ENCODE assay signal across 8 mouse cellular contexts in genomic region chr4:139193176-139194093, GRCm38 (mm10). TPM values are rescaled to one million over a fixed set of nuclear protein-coding genes. Genes with fewer than 3 reads are reported as not detected.
DNase-seq lines count a peak whose midpoint lies in the region; ATAC-seq and TF ChIP-seq lines count a peak whose summit lies in the region.

No protein-coding gene starts in this region.

- TF ChIP-seq CTCF in ES-Bruce4 (IDR thresholded peaks at IDR 0.05; ENCODE audit: low read depth, low read length) = no peak
- TF ChIP-seq CTCF in embryonic fibroblast, embryonic 13.5 days (IDR thresholded peaks at IDR 0.05; ENCODE audit: borderline replicate concordance, insufficient read depth, low read length) = no peak
- no peak for TF ChIP-seq CTCF in midbrain, postnatal 0 days (IDR thresholded peaks at IDR 0.05)

- H3K27me3 ChIP-seq in ES-Bruce4 (ENCODE audit: control insufficient read depth, insufficient read depth, low read length, poor library complexity, severe bottlenecking) = no peaks in the 10 kb centered on the region
- no peaks in the 10 kb centered on the region for H3K27me3 ChIP-seq in limb, embryonic 13.5 days
- H3K27me3 ChIP-seq in midbrain, postnatal 0 days (ENCODE audit: insufficient read depth, low read length) = no peaks in the 10 kb centered on the region

- intact Hi-C loops in left cerebral cortex, postnatal 10 days (cut with DNase I) = no loop called here

- H3K4me1 ChIP-seq in ES-Bruce4 (ENCODE audit: control insufficient read depth, insufficient read depth, low read length) = peaks cover 7% of the 10 kb centered on the region
- H3K4me1 ChIP-seq in embryonic fibroblast, embryonic 13.5 days (ENCODE audit: control insufficient read depth, insufficient read depth, low read length) = peaks cover 30% of the 10 kb centered on the region
- H3K4me1 ChIP-seq in limb, embryonic 13.5 days = peaks cover 57% of the 10 kb centered on the region
- peaks cover 16% of the 10 kb centered on the region for H3K4me1 ChIP-seq in midbrain, postnatal 0 days (ENCODE audit: insufficient read depth, low read length)

- 4% methylated on average over 34 of the region's 35 CpGs for WGBS in limb, embryonic 13.5 days
- 10% methylated on average over 33 of the region's 35 CpGs for WGBS in midbrain, postnatal 0 days

- H3K9ac ChIP-seq in ES-Bruce4 (ENCODE audit: low read depth, poor library complexity, severe bottlenecking) = peak overlapping the region; percentile 96
- H3K9ac ChIP-seq in limb, embryonic 13.5 days = peak overlapping the region; percentile 87
- H3K9ac ChIP-seq in midbrain, postnatal 0 days (replicated peaks; ENCODE audit: low read length, poor library complexity, severe bottlenecking) = peak overlapping the region; percentile 90

- ATAC-seq in limb, embryonic 13.5 days (ENCODE audit: low FRiP score, low read depth) = no peak; the same call in none of the 2 replicates
- ATAC-seq in midbrain, postnatal 0 days (ENCODE audit: low FRiP score) = peak; percentile 32; the same call in 1 of the 2 replicates

- H3K36me3 ChIP-seq in ES-Bruce4 (ENCODE audit: control insufficient read depth, insufficient read depth, low read length, poor library complexity, severe bottlenecking) = no peaks in the 10 kb centered on the region
- H3K36me3 ChIP-seq in limb, embryonic 13.5 days = 0 out of 2 replicates have a peak, but pooled peaks cover 4% of the 10 kb centered on the region
- H3K36me3 ChIP-seq in midbrain, postnatal 0 days (ENCODE audit: insufficient read depth, low read length) = no peaks in the 10 kb centered on the region

- DNase-seq in cerebellum, postnatal 10 days = peak; percentile 36 to 47
- DNase-seq in cerebellum, adult 8-10 months = no peak
- no peak for DNase-seq in midbrain, postnatal 0 days (ENCODE audit: low spot score)
- no peak for DNase-seq in ovary, postnatal 36 days (ENCODE audit: low spot score)
- DNase-seq in left cerebral cortex, postnatal 10 days (ENCODE audit: extremely low spot score in 1 of 2, low spot score in 2 of 2) = no peak

- peak overlapping the region; percentile 98 for H3K4me3 ChIP-seq in ES-Bruce4 (ENCODE audit: low read depth, low read length)
- peak overlapping the region; percentile 96 for H3K4me3 ChIP-seq in embryonic fibroblast, embryonic 13.5 days (ENCODE audit: insufficient read depth, low read length)
- peak overlapping the region; percentile 98 for H3K4me3 ChIP-seq in limb, embryonic 13.5 days
- H3K4me3 ChIP-seq in midbrain, postnatal 0 days (ENCODE audit: low read depth, low read length) = peak overlapping the region; percentile 96

- peak overlapping the region; percentile 69 for H3K27ac ChIP-seq in ES-Bruce4 (ENCODE audit: insufficient read depth, low read length)
- peak overlapping the region; percentile 66 for H3K27ac ChIP-seq in embryonic fibroblast, embryonic 13.5 days (ENCODE audit: insufficient read depth, low read length)
- peak overlapping the region; percentile 77 for H3K27ac ChIP-seq in limb, embryonic 13.5 days
- peak overlapping the region; percentile 91 for H3K27ac ChIP-seq in midbrain, postnatal 0 days (ENCODE audit: low read depth, low read length)

- H3K9me3 ChIP-seq in ES-Bruce4 (replicated peaks; ENCODE audit: control insufficient read depth, insufficient read depth, low read length, poor library complexity, severe bottlenecking) = no peaks in the 10 kb centered on the region
- no peaks in the 10 kb centered on the region for H3K9me3 ChIP-seq in limb, embryonic 13.5 days
- no peaks in the 10 kb centered on the region for H3K9me3 ChIP-seq in midbrain, postnatal 0 days (ENCODE audit: low read length)

- no peak for TF ChIP-seq POLR2A in ES-Bruce4 (IDR thresholded peaks at IDR 0.05; ENCODE audit: insufficient read depth, low read length)
- peak; percentile 14; the same call in 1 of the 2 replicates for TF ChIP-seq POLR2A in embryonic fibroblast, embryonic 13.5 days (IDR thresholded peaks at IDR 0.05; ENCODE audit: low read depth, low read length)

- peak overlapping the region; percentile 100 for H3K4me2 ChIP-seq in limb, embryonic 13.5 days (replicated peaks)
- H3K4me2 ChIP-seq in midbrain, postnatal 0 days (ENCODE audit: low read depth, low read length, poor library complexity, severe bottlenecking) = peak overlapping the region; percentile 98

- no peak for TF ChIP-seq EP300 in ES-Bruce4 (IDR thresholded peaks at IDR 0.05; ENCODE audit: insufficient read depth, low read depth, low read length)

RNA-seq across cellular contexts. Expression of gene Capzb, which starts 0.7 kb away (rescaled TPM):
- 293 and 299 TPM in 2 replicates for polyA plus RNA-seq in ES-Bruce4 (2011; ENCODE audit: insufficient read depth, insufficient read length, low read depth, missing spikeins)
- polyA plus RNA-seq in embryonic fibroblast, embryonic 13.5 days (2011; ENCODE audit: insufficient read length, low read depth, missing spikeins) = 355 and 440 TPM in 2 replicates
- polyA plus RNA-seq in limb, embryonic 13.5 days (2015; fragmentation: Nextera tagmentation; extraction: Ambion mirVana) = 396 and 406 TPM in 2 replicates
- 84.0 and 108 TPM in 2 replicates for total RNA-seq in midbrain, postnatal 0 days (2014; rRNA removed)
- 308 and 309 TPM in 2 replicates for polyA plus RNA-seq in midbrain, postnatal 0 days (2015; fragmentation: Nextera tagmentation; extraction: Ambion mirVana)
- total RNA-seq in left cerebral cortex, postnatal 10 days (2021) = 100 to 1,000 TPM; 343 to 357 TPM

Comparison
In these comparisons a context has a peak if more than half of its experiments do, and no peak if none do; other contexts are left out.
1. DNase-seq: peak in cerebellum, postnatal 10 days (2 of 2); none in cerebellum, adult 8-10 months (single experiment), midbrain, postnatal 0 days (single experiment), ovary, postnatal 36 days (single experiment) and left cerebral cortex, postnatal 10 days (0 of 2).
2. Peak in every context shown above with its lines, with median percentiles within 50 percentile points of each other: H3K27ac ChIP-seq, H3K4me3 ChIP-seq and H3K9ac ChIP-seq.